Mouse (Mus musculus) erythroblast, embryonic 14.5 days (primary cell): Measurements from ENCODE around the gene Ttc24. TPM values are rescaled to one million over a fixed set of nuclear protein-coding genes. Genes with fewer than 3 reads are reported as not detected.

Experiments used
- H3K27me3 ChIP-seq: 2 replicates; pipeline ENCODE4 v1.6.1; 2012; ENCODE audit warnings: inconsistent platforms; ENCODE audit not compliant: control insufficient read depth
- H3K36me3 ChIP-seq: 2 replicates; pipeline ENCODE4 v1.6.1; 2012; ENCODE audit warnings: mild to moderate bottlenecking, inconsistent platforms; ENCODE audit not compliant: control insufficient read depth
- H3K4me1 ChIP-seq: 2 replicates; pipeline ENCODE4 v1.6.1; 2012; ENCODE audit warnings: inconsistent platforms; ENCODE audit not compliant: control insufficient read depth
- H3K4me3 ChIP-seq: replicated peaks from 2 replicates; pipeline ENCODE3; 2012; ENCODE audit warnings: moderate library complexity, mild to moderate bottlenecking, inconsistent platforms
- H3K9me3 ChIP-seq: 2 replicates; pipeline ENCODE4 v1.6.1; 2012; ENCODE audit warnings: low read length, inconsistent platforms, mixed read lengths; ENCODE audit not compliant: control insufficient read depth
- GATA1 ChIP-seq: IDR thresholded peaks from 2 replicates; pipeline ENCODE4 v1.6.1; 2012; ENCODE audit warnings: low read length, inconsistent platforms, mixed read lengths
- TAL1 ChIP-seq: IDR thresholded peaks from 3 replicates; pipeline ENCODE4 v1.6.1; 2012; ENCODE audit warnings: low read length, inconsistent platforms, mixed read lengths
- polyA plus RNA-seq: library from polyadenylated mRNA; stranded (reverse); fragments of >175 nt; gene quantifications from 2 replicates; pipeline ENCODE4 v1.2.3, GENCODE M21; 2012

Gene Ttc24
- polyA plus RNA-seq, 1 experiment, result not detected

- no peaks in the 10 kb centered on the region for H3K9me3 ChIP-seq
- H3K36me3 ChIP-seq, result peaks cover 36% of the 10 kb centered on the region
- peak overlapping the region; percentile 79 for H3K4me3 ChIP-seq
- TF ChIP-seq GATA1 (no peak), TAL1 (no peak)
- H3K27me3 ChIP-seq, result peaks cover 8% of the 10 kb centered on the region
- peaks cover 25% of the 10 kb centered on the region for H3K4me1 ChIP-seq
Measured at GRCm38 (mm10) chr3:88082663-88083062, 4.6 kb upstream of the Ttc24 start.

GRCm38 (mm10) chr3:88082224-88082618 lies 4.1 kb upstream of the Ttc24 start:
- Histone ChIP-seq H3K4me1 (peaks cover 25% of the 10 kb centered on the region), H3K4me3 (peak overlapping the region; percentile 79), H3K36me3 (peaks cover 33% of the 10 kb centered on the region), H3K27me3 (peaks cover 12% of the 10 kb centered on the region), H3K9me3 (no peaks in the 10 kb centered on the region)
- no peak for TF ChIP-seq TAL1
- no peak for TF ChIP-seq GATA1

GRCm38 (mm10) chr3:88081345-88082223 lies 3.5 kb upstream of the Ttc24 start, which contains the start of gene Iqgap3:
Gene Iqgap3 (plus strand): TSS chr3:88081971.
- Histone ChIP-seq H3K4me3 (peak within 1 kb of the TSS; percentile 79), H3K36me3 (peaks cover 28% of the 10 kb centered on the region), H3K4me1 (peaks cover 25% of the 10 kb centered on the region), H3K9me3 (no peaks in the 10 kb centered on the region), H3K27me3 (peaks cover 13% of the 10 kb centered on the region)
- TF ChIP-seq GATA1 (no peak), TAL1 (no peak)

GRCm38 (mm10) chr3:88077441-88077840 lies 663 bp downstream of the Ttc24 start:
- H3K9me3 ChIP-seq, result no peaks in the 10 kb centered on the region
- H3K4me3 ChIP-seq, result no peak overlapping the region
- peaks cover 13% of the 10 kb centered on the region for H3K4me1 ChIP-seq
- peaks cover 17% of the 10 kb centered on the region for H3K27me3 ChIP-seq
- no peaks in the 10 kb centered on the region for H3K36me3 ChIP-seq
- no peak for TF ChIP-seq TAL1
- no peak for TF ChIP-seq GATA1

GRCm38 (mm10) chr3:88074766-88075165 lies 3.3 kb downstream of the Ttc24 start:
- no peak for TF ChIP-seq TAL1
- H3K27me3 ChIP-seq, result peaks cover 17% of the 10 kb centered on the region
- no peaks in the 10 kb centered on the region for H3K9me3 ChIP-seq
- no peaks in the 10 kb centered on the region for H3K36me3 ChIP-seq
- no peak overlapping the region for H3K4me3 ChIP-seq
- H3K4me1 ChIP-seq, result no peaks in the 10 kb centered on the region

- H3K27me3 ChIP-seq, result peaks cover 17% of the 10 kb centered on the region
- no peaks in the 10 kb centered on the region for H3K9me3 ChIP-seq
- TF ChIP-seq GATA1, result no peak
- TF ChIP-seq TAL1, result no peak
- H3K4me1 ChIP-seq, result no peaks in the 10 kb centered on the region
- H3K36me3 ChIP-seq, result no peaks in the 10 kb centered on the region
- H3K4me3 ChIP-seq, result no peak overlapping the region
Measured at GRCm38 (mm10) chr3:88074351-88074750, 3.8 kb downstream of the Ttc24 start.

GRCm38 (mm10) chr3:88073631-88074030 lies 4.5 kb downstream of the Ttc24 start:
- Histone ChIP-seq H3K9me3 (no peaks in the 10 kb centered on the region), H3K4me3 (no peak overlapping the region), H3K4me1 (no peaks in the 10 kb centered on the region), H3K27me3 (peaks cover 12% of the 10 kb centered on the region), H3K36me3 (no peaks in the 10 kb centered on the region)
- TF ChIP-seq GATA1, result no peak
- no peak for TF ChIP-seq TAL1

- H3K27me3 ChIP-seq, result peaks cover 3% of the 10 kb centered on the region
- TF ChIP-seq GATA1 (no peak), TAL1 (no peak)
- no peaks in the 10 kb centered on the region for H3K9me3 ChIP-seq
- H3K4me3 ChIP-seq, result no peak overlapping the region
- no peaks in the 10 kb centered on the region for H3K4me1 ChIP-seq
- no peaks in the 10 kb centered on the region for H3K36me3 ChIP-seq
Measured at GRCm38 (mm10) chr3:88071783-88072182, 6.3 kb downstream of the Ttc24 start.

- H3K27me3 ChIP-seq, result no peaks in the 10 kb centered on the region; the same call in 1 of the 2 replicates
- no peaks in the 10 kb centered on the region for H3K36me3 ChIP-seq
- H3K4me1 ChIP-seq, result no peaks in the 10 kb centered on the region
- H3K4me3 ChIP-seq, result no peak overlapping the region
- no peak for TF ChIP-seq GATA1
- no peak for TF ChIP-seq TAL1
- H3K9me3 ChIP-seq, result no peaks in the 10 kb centered on the region
Measured at GRCm38 (mm10) chr3:88068386-88068785, 9.7 kb downstream of the Ttc24 start.
